Mouse (Mus musculus) heart, adult 11 months (tissue): ENCODE measurements around the gene Abi1.
A peak's percentile ranks its signal among the peaks of the same experiment; 100 is the strongest.

Experiments used
- DNase-seq: peaks from one replicate; pipeline ENCODE4 v3.0.0; 2022

The Abi1 gene

DNA sequence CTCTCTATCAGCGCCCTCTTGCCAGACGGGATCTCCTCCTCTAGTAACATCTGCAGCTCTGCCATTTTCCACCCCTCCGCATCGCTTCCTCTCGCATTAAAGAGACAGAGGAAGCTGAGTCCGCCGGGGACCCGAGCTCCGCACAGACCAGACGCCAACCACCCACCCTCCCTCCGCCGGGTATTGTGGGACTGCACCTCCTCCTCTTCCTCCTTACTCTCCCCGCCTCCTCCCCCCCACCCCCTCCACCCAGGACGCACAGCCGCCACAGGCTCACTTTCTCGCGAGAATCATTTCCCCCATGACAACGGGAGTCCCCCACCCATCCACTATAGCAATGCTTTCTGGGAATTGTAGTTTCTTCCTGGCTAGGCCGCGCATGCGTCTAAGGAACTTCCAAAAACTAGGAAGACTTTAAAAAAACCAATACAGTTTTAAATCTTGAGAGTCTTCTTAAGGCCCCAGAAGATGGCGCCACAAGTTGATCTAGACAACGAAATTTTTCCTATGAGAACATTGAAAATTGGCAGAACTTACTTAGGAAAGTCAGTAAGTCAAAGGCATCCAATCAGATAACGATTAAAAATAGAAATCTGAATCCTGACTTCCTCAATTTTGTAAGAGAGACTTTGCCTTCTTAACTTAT, at the start of gene Abi1:
Gene Abi1, minus strand, starts transcription at position 241 of the 646 bp plus-strand sequence.
- DNase-seq = peak; percentile 100

DNA sequence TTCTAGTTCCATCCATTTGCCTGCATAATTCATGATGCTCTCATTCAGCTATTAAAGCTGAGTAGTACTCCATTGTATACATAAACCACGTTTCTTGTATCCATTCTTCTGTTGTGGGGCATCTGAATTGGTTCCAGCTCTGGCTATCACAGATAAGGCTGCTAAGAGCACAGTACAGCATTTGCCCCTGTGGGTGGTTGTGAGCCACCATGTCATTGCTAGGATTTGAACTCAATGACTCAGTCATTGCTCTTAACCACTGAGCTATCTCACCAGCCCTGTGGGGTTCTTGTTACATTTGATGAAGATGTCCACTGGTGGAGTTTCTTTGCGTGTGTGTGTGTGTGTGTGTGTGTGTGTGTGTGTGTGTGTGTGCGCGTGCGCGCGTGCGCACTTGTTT, 44.5 kb upstream of the Abi1 start:
- DNase-seq = no peak

GRCm38 (mm10) chr2:23078588-23078987, 38.5 kb upstream of the Abi1 start:
- no peak for DNase-seq

- DNase-seq = no peak
Observed at GRCm38 (mm10) chr2:23077693-23078092, 37.7 kb upstream of the Abi1 start.

DNA sequence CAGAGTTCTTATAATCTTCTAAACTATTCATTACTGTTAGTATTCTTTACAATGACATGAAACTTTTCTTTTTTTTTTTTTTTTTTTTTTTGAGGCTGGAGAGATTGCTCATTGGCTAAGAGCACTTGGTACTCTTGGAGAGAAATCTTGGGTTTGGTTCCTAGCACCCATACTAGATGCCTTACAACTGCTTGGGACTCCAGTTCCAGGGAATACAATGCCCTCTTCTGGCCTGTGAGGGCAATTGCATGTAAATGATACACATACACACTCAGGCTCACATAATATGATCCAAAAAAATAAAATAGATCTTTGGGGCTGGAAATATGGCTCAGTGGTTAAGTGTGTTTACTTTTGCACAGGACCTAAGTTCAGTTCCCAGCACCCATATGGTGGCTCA, 36.7 kb upstream of the Abi1 start:
- DNase-seq = no peak

DNA sequence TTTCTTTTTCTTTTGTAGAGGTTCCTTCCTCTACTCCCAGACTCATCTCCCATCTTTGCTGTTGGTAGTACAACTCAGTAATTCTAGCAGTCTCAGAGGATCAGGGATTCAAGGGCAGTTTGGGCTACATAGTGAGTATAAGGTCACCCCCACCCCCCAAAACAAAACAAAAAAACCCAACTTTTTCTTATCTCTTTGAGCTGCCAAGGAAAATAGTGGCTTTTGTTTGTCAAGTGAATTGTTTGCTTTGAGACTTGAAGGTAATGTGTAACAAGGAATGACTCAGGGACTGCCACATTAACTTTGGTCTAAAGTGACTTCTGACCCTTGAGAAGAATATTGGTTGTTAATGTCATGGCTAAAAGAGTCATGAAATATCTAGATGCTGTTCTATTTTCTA, 35.8 kb upstream of the Abi1 start:
- DNase-seq = no peak

DNA sequence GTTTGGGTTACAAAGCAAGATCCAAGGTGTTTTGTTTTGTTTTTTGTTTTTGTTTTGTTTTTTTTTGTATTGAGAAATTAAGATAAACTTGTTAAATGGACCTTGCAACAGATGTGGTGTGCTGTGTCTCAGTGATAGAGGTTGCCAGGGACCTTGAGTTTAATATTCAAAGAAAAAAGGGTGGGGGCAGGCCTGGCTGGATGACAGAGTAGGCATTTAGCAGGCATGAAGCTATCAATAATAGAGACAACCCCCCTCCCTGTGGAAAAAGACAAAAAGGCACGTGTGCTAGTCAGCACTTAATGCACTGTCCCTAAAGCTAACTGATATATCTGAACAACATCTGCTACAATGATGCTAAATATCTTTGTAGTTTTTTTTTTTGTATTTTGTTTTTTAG, 31.4 kb upstream of the Abi1 start:
- peak; percentile 50 for DNase-seq

GRCm38 (mm10) chr2:23070491-23070890, 30.4 kb upstream of the Abi1 start:
- DNase-seq = peak; percentile 84

DNA sequence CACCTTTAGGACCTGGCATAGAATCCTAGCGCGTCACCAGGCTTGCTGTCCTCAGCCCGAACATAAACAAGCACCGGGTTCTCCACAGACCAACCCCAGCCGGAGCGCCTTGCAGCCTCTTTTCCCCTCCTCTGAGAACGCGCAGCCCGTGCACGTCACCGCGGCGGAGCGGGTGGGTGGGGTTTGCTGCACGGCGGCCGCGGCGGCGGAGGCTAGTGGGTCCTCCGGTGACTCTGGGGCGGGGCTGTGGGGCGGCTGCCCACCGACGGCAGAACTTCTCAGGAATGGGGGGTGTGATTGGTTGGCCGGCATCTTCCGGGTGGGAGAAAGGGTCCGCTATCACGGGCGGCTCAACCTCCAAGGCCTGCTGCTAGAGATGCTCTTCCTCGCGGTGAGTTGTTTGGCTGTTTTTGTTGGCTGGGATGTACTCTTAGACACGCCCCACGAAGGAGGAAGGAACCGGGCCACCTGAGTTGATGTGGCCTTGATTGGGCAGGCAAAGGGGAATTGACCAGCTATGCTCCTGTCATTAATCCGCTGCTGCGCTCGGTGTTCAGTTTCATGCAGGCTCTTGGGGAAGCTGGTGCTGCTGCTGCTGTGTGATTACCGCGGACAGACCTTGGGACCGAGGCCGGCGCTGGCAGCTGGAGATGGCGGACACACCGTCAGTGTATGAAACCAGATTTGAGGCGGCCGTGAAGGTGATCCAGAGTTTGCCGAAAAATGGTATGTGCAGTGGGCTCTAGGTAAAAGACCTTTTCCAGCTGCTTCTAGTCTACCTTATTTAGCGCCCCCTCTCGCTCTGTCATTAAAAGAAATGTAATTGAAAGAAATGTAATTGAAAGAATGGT, 29.1 kb upstream of the Abi1 start:
- peak; percentile 100 for DNase-seq

- DNase-seq = no peak
Observed at GRCm38 (mm10) chr2:23068370-23068737, 28.3 kb upstream of the Abi1 start.

DNA sequence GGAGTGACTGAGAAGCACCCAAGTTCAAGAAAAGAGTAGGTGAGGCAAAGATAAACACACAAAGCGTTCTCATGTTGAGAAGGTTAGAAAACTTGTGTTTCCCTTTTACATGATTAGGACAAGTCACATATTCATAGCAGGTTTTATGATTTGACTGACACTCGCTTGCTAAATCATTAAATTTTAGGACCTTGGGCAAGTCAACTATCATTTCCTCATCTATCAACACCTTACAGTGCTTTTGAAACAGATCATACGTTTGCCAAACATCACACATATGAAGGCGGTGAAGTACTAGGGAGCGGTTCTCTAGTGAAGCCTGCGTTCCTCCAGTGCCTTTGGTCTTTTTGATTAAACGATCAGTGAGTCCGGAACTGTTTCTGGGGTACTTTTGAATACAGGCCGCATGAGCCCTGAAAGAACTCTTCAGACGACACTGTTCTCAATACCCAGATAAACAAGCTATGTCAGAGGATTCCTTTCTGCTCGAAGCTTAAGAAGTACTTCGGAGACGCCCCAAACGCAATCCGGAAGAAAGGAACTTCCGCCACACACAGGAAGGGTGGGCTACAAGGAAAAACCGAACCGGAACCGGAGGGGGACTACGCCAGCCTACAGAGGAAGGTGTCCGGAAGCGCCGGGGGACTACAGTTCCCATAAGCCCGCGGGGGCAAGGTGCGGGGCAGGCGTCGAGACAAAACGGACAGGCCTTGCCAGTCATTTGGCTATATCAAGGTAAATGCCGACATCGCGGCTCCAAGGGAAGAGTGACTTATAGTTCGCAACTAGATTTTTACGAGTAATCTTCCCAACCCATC, 27.7 kb upstream of the Abi1 start, which contains the start of gene Acbd5:
Gene Acbd5, plus strand, starts transcription at position 616 of the 818 bp plus-strand sequence.
- DNase-seq = peak; percentile 100

DNA sequence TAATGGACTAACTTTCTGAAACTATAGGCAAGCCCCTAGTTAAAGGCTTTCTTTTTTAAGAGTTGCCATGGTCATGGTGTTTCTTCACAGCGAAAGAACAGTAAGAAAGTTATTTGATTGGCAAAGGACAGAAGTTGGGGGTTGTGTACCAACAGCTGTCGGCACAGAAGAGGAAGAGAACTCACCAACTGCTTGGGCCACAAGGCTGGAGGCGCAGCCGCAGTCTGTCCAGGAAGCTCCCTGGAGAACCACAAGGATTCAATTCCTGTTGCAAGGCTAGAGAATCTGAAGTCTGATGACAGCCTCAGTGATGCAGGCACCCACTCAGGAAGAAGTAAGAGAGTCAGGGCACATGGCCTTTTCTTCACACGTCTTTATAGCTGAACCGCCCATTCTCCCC, 12.5 kb upstream of the Abi1 start:
- peak; percentile 97 for DNase-seq

- peak; percentile 66 for DNase-seq
Observed at GRCm38 (mm10) chr2:23051890-23052289, 11.8 kb upstream of the Abi1 start.

- DNase-seq = peak; percentile 55
Observed at GRCm38 (mm10) chr2:23048006-23048405, 8.0 kb upstream of the Abi1 start.

DNA sequence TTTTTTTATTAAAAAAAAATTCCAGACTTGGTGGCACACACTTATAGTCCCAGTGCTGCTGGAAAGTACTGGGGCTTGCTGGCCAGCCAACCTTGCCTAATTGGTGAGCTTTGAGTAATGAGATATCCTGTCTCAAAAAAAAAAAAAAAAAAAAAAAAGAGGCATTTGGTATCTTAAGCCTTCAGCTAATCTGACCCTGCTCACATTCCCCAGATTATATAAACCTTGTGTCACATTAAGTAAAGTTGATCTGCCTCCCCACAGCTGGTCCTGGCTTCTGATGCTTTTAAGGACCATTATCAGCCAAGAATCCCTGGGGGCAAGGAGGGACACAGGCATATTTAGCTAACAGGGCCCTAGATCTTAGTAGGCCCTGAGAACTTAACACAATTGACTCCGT, 5.7 kb upstream of the Abi1 start:
- no peak for DNase-seq

GRCm38 (mm10) chr2:23042189-23042588, 2.1 kb upstream of the Abi1 start:
- DNase-seq = no peak

- DNase-seq = peak; percentile 89
Observed at GRCm38 (mm10) chr2:23041457-23041856, 1.4 kb upstream of the Abi1 start.

- DNase-seq = peak; percentile 79
Observed at GRCm38 (mm10) chr2:23040690-23041089, 649 bp upstream of the Abi1 start.

GRCm38 (mm10) chr2:23039082-23040000, 700 bp downstream of the Abi1 start:
- DNase-seq = peak; percentile 97

DNA sequence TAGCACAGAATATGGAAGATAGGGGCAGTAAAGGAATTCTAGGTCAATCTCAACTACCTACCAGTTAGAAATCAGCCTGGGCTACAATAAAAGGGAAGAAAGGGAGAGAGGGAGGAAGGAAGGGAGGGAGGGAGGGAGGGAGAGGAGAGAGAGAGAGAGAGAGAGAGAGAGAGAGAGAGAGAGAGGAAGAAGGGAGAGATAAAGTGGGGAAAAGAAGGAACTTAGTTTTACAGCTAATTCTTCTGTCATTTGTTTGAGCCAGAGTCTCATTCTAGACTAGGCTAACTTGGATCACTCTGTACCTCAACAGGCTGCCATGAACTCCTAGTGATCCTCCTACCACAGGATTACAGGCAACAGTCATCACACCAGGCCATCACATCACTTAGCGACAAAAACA, 4.6 kb downstream of the Abi1 start:
- peak; percentile 4 for DNase-seq

- peak; percentile 88 for DNase-seq
Observed at GRCm38 (mm10) chr2:23034692-23035435, 5.2 kb downstream of the Abi1 start.

DNA sequence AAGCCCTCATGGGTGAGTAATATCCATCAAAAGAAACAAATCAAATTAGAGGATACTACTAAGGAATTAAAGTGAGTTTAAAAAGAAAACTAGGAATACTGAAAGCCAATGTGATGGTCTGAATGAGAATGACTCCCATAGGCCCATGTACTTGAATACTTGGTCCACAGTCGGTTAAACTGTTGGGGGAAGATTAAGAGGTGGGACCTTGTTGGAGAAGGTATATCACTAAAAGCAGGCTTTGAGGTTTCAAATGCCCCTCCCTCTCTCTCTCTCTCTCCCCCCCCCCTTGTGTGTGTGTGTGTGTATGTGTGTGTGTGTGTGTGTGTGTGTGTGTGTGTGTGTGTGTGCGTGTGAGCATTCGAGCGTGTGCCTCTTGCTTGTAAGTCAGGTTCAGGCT, 9.4 kb downstream of the Abi1 start:
- DNase-seq = no peak
